Mouse (Mus musculus): Measurements from ENCODE around the gene Arid3c. TPM values are rescaled to one million over a fixed set of nuclear protein-coding genes. Genes with fewer than 3 reads are reported as not detected.

Arid3c gene
- polyA plus RNA-seq, 1 experiment from 2014 or later: not detected

DNA sequence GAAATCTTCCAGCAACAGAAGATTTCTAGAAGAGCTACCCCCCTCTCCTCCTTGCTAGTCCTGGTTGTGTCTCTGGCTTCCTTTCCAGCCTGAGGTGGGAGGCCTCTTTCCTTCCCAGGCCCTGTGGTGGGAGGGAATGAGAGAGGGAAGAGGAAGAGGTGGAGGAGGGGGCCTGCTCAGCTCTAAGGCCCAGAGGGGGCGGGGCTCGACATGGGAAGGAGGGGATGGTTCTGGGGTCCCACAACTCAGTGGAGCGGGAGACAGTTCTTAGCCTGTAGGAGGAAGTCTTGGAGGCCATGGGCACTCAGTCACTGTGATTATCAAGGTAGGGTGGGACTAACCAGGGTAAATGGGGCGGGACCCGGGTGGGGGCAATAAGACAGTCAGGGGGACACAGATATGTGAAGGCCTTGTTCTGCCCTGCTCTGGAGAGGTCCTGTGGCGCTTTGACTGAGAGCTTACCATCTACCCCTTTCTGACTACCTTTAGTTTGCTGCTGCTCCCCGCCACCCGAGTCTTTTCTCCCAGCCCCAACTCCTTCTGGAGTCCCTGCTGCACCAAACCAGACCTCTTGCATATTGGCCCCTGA is 31.3 kb upstream of the Arid3c start:
- 31% methylated on average over 8 of the region's 8 CpGs for WGBS
- no peak for DNase-seq (ENCODE audit: low spot score)
- H3K9me3 ChIP-seq (ENCODE audit: control insufficient read depth, low read length): no peaks in the 10 kb centered on the region
- peak; percentile 57; the same call in 1 of the 2 replicates for ATAC-seq (replicated peaks; ENCODE audit: low FRiP score, low TSS enrichment, low read depth)
- H3K27ac ChIP-seq (ENCODE audit: low read depth): peak overlapping the region; percentile 86
- H3K4me1 ChIP-seq (replicated peaks; ENCODE audit: control insufficient read depth, insufficient read depth, low read length): peaks cover 29% of the 10 kb centered on the region
- peaks cover 17% of the 10 kb centered on the region for H3K36me3 ChIP-seq (ENCODE audit: control insufficient read depth, insufficient read depth, low read length)
- H3K4me2 ChIP-seq (ENCODE audit: low read length): peak overlapping the region; percentile 73
- peak overlapping the region; percentile 49 for H3K4me3 ChIP-seq (ENCODE audit: low read depth, low read length)
- H3K27me3 ChIP-seq (replicated peaks; ENCODE audit: control insufficient read depth, insufficient read depth, low read length): no peaks in the 10 kb centered on the region
- H3K9ac ChIP-seq (ENCODE audit: low read length): peak overlapping the region; percentile 52

DNA sequence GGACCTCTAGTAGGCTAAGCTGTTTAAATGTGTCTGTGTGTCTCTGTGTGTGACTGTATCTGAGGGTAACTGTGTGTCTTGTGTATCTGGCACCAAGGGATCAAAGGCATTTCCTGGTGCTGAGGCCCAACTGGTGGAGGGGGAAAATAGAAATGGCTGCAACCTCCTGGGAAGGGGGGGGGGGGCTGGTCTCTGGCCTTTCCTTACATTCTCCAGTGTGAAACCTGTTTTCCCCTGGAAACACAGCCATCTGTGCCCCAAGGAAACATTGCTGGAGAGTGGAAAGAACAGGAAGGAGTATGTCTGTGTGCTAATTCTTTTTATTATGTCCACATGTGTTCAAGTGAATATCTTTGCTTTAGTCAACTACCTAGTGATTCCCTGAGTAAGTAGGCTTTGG is 30.7 kb upstream of the Arid3c start:
- ATAC-seq (replicated peaks; ENCODE audit: low FRiP score, low TSS enrichment, low read depth) (no peak), DNase-seq (ENCODE audit: low spot score) (no peak)
- Histone ChIP-seq H3K36me3 (ENCODE audit: control insufficient read depth, insufficient read depth, low read length) (peaks cover 12% of the 10 kb centered on the region), H3K27ac (ENCODE audit: low read depth) (peak overlapping the region; percentile 86), H3K4me2 (ENCODE audit: low read length) (peak overlapping the region; percentile 73), H3K9ac (ENCODE audit: low read length) (peak overlapping the region; percentile 52), H3K27me3 (replicated peaks; ENCODE audit: control insufficient read depth, insufficient read depth, low read length) (no peaks in the 10 kb centered on the region), H3K4me1 (replicated peaks; ENCODE audit: control insufficient read depth, insufficient read depth, low read length) (peaks cover 29% of the 10 kb centered on the region), H3K9me3 (ENCODE audit: control insufficient read depth, low read length) (no peaks in the 10 kb centered on the region), H3K4me3 (ENCODE audit: low read depth, low read length) (peak overlapping the region; percentile 49)

DNA sequence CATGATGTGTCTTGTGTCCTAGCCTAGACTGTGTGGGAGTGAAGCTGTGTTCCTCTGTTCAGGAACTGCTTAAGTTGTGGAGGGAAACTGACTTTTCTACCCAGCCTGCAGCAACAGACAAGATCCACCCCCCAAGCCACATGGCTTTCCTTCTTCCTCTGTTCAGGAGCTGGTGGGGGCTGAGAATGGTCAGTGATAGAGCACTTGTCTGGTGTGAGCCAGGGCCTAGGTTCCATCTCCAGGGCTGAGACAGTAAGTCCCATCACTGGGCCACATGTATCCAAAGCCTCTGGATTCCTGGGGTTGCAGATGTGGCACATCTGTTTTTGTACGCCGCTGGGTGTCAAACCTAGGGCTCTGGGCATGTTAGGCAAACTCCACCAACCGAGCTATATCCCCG is 30.0 kb upstream of the Arid3c start:
- peak overlapping the region; percentile 52 for H3K9ac ChIP-seq (ENCODE audit: low read length)
- H3K4me1 ChIP-seq (replicated peaks; ENCODE audit: control insufficient read depth, insufficient read depth, low read length): peaks cover 35% of the 10 kb centered on the region
- ATAC-seq (replicated peaks; ENCODE audit: low FRiP score, low TSS enrichment, low read depth) (peak; percentile 16; the same call in 1 of the 2 replicates), DNase-seq (ENCODE audit: low spot score) (no peak)
- peak overlapping the region; percentile 49 for H3K4me3 ChIP-seq (ENCODE audit: low read depth, low read length)
- H3K27ac ChIP-seq (ENCODE audit: low read depth): peak overlapping the region; percentile 86
- no peaks in the 10 kb centered on the region for H3K27me3 ChIP-seq (replicated peaks; ENCODE audit: control insufficient read depth, insufficient read depth, low read length)
- peaks cover 10% of the 10 kb centered on the region; the same call in 1 of the 2 replicates for H3K36me3 ChIP-seq (ENCODE audit: control insufficient read depth, insufficient read depth, low read length)
- H3K9me3 ChIP-seq (ENCODE audit: control insufficient read depth, low read length): no peaks in the 10 kb centered on the region
- WGBS: 64% methylated on average over 4 of the region's 4 CpGs
- peak overlapping the region; percentile 73 for H3K4me2 ChIP-seq (ENCODE audit: low read length)

DNA sequence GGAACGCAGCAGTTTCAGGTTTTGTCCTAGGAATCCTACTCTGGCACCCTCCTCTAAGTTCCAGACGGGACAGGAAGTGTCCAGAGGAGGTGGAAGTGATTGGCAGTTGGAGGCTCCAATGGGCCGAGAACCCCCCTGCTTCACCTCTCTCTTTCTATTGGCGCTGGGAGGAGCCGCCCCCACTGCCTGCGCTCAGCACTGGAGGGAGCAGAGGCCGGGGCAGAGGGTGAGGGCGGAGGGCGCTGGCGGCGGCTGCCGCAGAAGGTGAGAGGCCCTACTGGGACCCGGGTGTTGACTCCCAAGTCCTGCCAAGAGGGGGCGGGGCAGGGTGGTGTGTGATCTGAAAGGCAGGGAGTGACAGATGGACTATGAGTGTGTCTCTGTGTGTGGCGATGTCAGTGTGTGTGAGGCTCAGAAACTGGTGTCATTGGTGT is 29.4 kb upstream of the Arid3c start:
- peak; percentile 88 for DNase-seq (ENCODE audit: low spot score)
- WGBS: under 1% methylated on average over 15 of the region's 15 CpGs
- peaks cover 35% of the 10 kb centered on the region for H3K4me1 ChIP-seq (replicated peaks; ENCODE audit: control insufficient read depth, insufficient read depth, low read length)
- peak; percentile 90 for ATAC-seq (replicated peaks; ENCODE audit: low FRiP score, low TSS enrichment, low read depth)
- peak overlapping the region; percentile 86 for H3K27ac ChIP-seq (ENCODE audit: low read depth)
- H3K27me3 ChIP-seq (replicated peaks; ENCODE audit: control insufficient read depth, insufficient read depth, low read length): no peaks in the 10 kb centered on the region
- peak overlapping the region; percentile 73 for H3K4me2 ChIP-seq (ENCODE audit: low read length)
- H3K4me3 ChIP-seq (ENCODE audit: low read depth, low read length): peak overlapping the region; percentile 49
- no peaks in the 10 kb centered on the region for H3K9me3 ChIP-seq (ENCODE audit: control insufficient read depth, low read length)
- H3K9ac ChIP-seq (ENCODE audit: low read length): peak overlapping the region; percentile 52
- H3K36me3 ChIP-seq (ENCODE audit: control insufficient read depth, insufficient read depth, low read length): peaks cover 10% of the 10 kb centered on the region; the same call in 1 of the 2 replicates

DNA sequence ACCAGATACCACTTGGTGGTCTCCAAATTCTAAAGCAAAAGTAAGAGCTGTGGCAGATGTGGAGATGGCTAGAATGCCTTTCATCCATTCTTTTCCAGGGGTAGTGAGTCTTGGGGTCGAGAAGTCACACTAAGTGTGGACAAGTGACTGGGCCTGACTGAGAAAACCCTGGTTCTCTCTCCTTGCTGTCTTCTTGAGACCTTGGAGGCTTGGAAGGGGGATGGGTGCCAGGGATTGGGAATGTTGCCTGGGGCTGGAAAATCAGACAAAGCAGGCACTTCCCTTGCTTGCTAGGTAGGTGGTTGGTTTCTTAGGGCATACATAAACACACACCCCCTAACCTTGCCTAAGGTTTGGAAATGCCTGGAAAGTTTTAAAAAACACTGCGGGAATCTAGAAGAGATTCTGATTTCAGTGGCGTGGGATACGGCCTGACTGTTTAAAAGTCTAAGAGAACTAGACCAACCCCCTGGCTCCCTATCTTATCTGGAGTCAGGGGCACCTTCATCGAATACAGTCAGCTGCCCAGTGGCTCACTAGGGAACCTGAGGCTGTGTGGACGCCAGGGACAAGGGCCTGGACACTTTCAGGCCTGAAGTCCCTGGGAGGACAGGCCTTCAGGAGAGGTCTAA is 28.8 kb upstream of the Arid3c start:
- Histone ChIP-seq H3K4me3 (ENCODE audit: low read depth, low read length) (peak overlapping the region; percentile 49), H3K27me3 (replicated peaks; ENCODE audit: control insufficient read depth, insufficient read depth, low read length) (no peaks in the 10 kb centered on the region), H3K9me3 (ENCODE audit: control insufficient read depth, low read length) (no peaks in the 10 kb centered on the region), H3K27ac (ENCODE audit: low read depth) (peak overlapping the region; percentile 86), H3K4me1 (replicated peaks; ENCODE audit: control insufficient read depth, insufficient read depth, low read length) (peaks cover 38% of the 10 kb centered on the region), H3K4me2 (ENCODE audit: low read length) (peak overlapping the region; percentile 73), H3K9ac (ENCODE audit: low read length) (peak overlapping the region; percentile 52), H3K36me3 (ENCODE audit: control insufficient read depth, insufficient read depth, low read length) (peaks cover 10% of the 10 kb centered on the region; the same call in 1 of the 2 replicates)
- no peak for ATAC-seq (replicated peaks; ENCODE audit: low FRiP score, low TSS enrichment, low read depth)
- WGBS: 21% methylated on average over 6 of the region's 6 CpGs
- DNase-seq (ENCODE audit: low spot score): no peak

DNA sequence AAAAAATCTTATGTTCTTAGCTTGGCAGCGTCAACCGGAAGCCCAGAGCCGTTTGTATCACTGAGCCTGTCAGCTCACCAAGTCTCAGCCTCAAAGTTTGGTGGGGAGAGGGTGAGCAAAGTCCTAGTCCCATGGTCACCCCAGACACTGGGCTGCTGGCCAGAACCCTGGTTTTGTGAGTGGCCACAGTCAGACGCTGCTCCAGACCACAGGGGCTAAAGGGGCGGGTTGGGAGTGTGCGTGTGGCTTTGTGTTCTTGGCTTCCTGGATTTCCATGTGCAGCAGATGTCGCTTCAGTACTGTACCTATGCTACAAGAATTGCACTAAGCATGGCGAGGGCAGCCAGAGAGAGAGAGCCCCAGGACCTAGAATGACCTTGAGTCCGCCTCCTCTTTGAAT is 28.3 kb upstream of the Arid3c start:
- Histone ChIP-seq H3K4me3 (ENCODE audit: low read depth, low read length) (no peak overlapping the region), H3K4me1 (replicated peaks; ENCODE audit: control insufficient read depth, insufficient read depth, low read length) (peaks cover 40% of the 10 kb centered on the region), H3K27ac (ENCODE audit: low read depth) (no peak overlapping the region), H3K9ac (ENCODE audit: low read length) (no peak overlapping the region), H3K4me2 (ENCODE audit: low read length) (no peak overlapping the region), H3K27me3 (replicated peaks; ENCODE audit: control insufficient read depth, insufficient read depth, low read length) (no peaks in the 10 kb centered on the region), H3K36me3 (ENCODE audit: control insufficient read depth, insufficient read depth, low read length) (peaks cover 10% of the 10 kb centered on the region; the same call in 1 of the 2 replicates), H3K9me3 (ENCODE audit: control insufficient read depth, low read length) (no peaks in the 10 kb centered on the region)
- DNase-seq (ENCODE audit: low spot score) (peak; percentile 47), ATAC-seq (replicated peaks; ENCODE audit: low FRiP score, low TSS enrichment, low read depth) (no peak)
- 81% methylated on average over 9 of the region's 9 CpGs for WGBS

DNA sequence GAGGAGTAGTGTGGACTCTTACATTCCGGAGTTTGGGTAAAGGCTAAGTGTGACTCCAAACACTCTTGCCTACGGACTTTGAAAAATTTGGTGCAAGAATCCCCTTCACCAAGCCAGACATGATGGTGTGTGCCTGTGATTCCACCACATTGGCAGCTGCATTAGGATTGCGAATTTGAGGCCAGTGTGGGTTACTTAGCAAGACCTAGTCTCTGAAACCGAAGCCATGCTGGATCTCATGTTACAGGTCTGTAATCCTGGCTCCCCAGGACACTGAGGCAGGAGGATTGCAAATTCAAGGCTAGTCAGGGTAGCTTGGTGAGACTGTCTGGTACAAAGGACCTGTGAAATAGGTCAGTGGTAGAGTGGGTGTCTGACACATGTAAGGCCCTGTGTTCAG is 27.8 kb upstream of the Arid3c start:
- no peak overlapping the region for H3K9ac ChIP-seq (ENCODE audit: low read length)
- no peak for ATAC-seq (replicated peaks; ENCODE audit: low FRiP score, low TSS enrichment, low read depth)
- WGBS: 93% methylated on average over 4 of the region's 4 CpGs

DNA sequence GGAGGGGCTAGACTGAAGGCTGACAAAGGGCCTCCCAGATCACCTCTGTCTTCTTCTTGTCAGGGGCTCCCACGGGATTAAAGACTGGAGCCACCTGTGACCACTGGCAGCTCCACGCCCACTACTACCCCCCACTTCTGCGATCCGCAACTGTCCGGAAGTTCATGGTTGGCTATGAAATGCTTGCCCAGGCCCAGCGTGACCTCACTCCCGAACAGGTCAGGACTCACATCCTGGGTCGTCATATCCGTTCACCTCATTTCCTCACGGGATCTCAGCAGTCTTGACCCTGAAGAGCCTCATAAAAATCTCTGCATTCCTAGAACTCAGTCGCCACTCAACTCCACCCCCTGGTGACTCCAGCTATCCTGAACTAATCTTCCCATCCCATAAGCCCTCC is 27.1 kb upstream of the Arid3c start:
- Histone ChIP-seq H3K4me3 (ENCODE audit: low read depth, low read length) (no peak overlapping the region), H3K36me3 (ENCODE audit: control insufficient read depth, insufficient read depth, low read length) (peaks cover 10% of the 10 kb centered on the region; the same call in 1 of the 2 replicates), H3K27me3 (replicated peaks; ENCODE audit: control insufficient read depth, insufficient read depth, low read length) (no peaks in the 10 kb centered on the region), H3K4me1 (replicated peaks; ENCODE audit: control insufficient read depth, insufficient read depth, low read length) (peaks cover 40% of the 10 kb centered on the region), H3K9ac (ENCODE audit: low read length) (no peak overlapping the region), H3K27ac (ENCODE audit: low read depth) (no peak overlapping the region), H3K4me2 (ENCODE audit: low read length) (no peak overlapping the region), H3K9me3 (ENCODE audit: control insufficient read depth, low read length) (no peaks in the 10 kb centered on the region)
- WGBS: 76% methylated on average over 11 of the region's 11 CpGs
- DNase-seq (ENCODE audit: low spot score) (no peak), ATAC-seq (replicated peaks; ENCODE audit: low FRiP score, low TSS enrichment, low read depth) (no peak)

More for the DNA sequence above, 27.8 kb upstream of the Arid3c start:
- Histone ChIP-seq H3K36me3 (ENCODE audit: control insufficient read depth, insufficient read depth, low read length) (peaks cover 10% of the 10 kb centered on the region; the same call in 1 of the 2 replicates), H3K4me2 (ENCODE audit: low read length) (no peak overlapping the region), H3K27ac (ENCODE audit: low read depth) (no peak overlapping the region), H3K4me3 (ENCODE audit: low read depth, low read length) (no peak overlapping the region), H3K27me3 (replicated peaks; ENCODE audit: control insufficient read depth, insufficient read depth, low read length) (no peaks in the 10 kb centered on the region), H3K9me3 (ENCODE audit: control insufficient read depth, low read length) (no peaks in the 10 kb centered on the region), H3K4me1 (replicated peaks; ENCODE audit: control insufficient read depth, insufficient read depth, low read length) (peaks cover 40% of the 10 kb centered on the region)
- no peak for DNase-seq (ENCODE audit: low spot score)
